Mouse (Mus musculus) gastrocnemius, postnatal 4 days (tissue): Measurements from ENCODE around the gene Tmem246. TPM values are rescaled to one million over a fixed set of nuclear protein-coding genes. Genes with fewer than 3 reads are reported as not detected.
"Not testable (repeated sequence)": the region's sequence is repeated elsewhere in the genome, so short reads cannot be mapped to it uniquely, and the experiment has no call there.

Experiments used
- DNase-seq, 2 experiments: peaks; one replicate each; pipeline ENCODE4 v3.0.0; 2021 to 2022; ENCODE audit warnings: low spot score in 2 of 2, mixed read lengths in 2 of 2
- long read RNA-seq, 2 experiments: library from polyadenylated mRNA; stranded (forward); transcript quantifications; one replicate each; pipeline ENCODE4 v2.0.0; 2021
- total RNA-seq, 2 experiments: library from RNA; stranded (reverse); gene quantifications; 2 replicates each; pipeline ENCODE4 v1.2.3; 2021

Gene Tmem246
- 10 to 100 TPM; 33.6 to 39.7 TPM for total RNA-seq
- long read RNA-seq, experiment 1, transcript Tmem246-201 (2 exons, 2,989 nt), result minor isoform, 49 of 123 reads
- long read RNA-seq, experiment 1, transcript Tmem246-202 (2 exons, 748 nt), result major isoform, 56 of 123 reads
- long read RNA-seq, experiment 1, partial matches to known transcripts, result 1 of 123 reads
- long read RNA-seq, experiment 1, other reads (novel, unspliced or antisense), result 17 of 123 reads
- long read RNA-seq, experiment 2, transcript Tmem246-201 (2 exons, 2,989 nt), result minor isoform, 50 of 137 reads
- long read RNA-seq, experiment 2, transcript Tmem246-202 (2 exons, 748 nt), result major isoform, 76 of 137 reads
- long read RNA-seq, experiment 2, partial matches to known transcripts, result 0 of 137 reads
- long read RNA-seq, experiment 2, other reads (novel, unspliced or antisense), result 11 of 137 reads

DNA sequence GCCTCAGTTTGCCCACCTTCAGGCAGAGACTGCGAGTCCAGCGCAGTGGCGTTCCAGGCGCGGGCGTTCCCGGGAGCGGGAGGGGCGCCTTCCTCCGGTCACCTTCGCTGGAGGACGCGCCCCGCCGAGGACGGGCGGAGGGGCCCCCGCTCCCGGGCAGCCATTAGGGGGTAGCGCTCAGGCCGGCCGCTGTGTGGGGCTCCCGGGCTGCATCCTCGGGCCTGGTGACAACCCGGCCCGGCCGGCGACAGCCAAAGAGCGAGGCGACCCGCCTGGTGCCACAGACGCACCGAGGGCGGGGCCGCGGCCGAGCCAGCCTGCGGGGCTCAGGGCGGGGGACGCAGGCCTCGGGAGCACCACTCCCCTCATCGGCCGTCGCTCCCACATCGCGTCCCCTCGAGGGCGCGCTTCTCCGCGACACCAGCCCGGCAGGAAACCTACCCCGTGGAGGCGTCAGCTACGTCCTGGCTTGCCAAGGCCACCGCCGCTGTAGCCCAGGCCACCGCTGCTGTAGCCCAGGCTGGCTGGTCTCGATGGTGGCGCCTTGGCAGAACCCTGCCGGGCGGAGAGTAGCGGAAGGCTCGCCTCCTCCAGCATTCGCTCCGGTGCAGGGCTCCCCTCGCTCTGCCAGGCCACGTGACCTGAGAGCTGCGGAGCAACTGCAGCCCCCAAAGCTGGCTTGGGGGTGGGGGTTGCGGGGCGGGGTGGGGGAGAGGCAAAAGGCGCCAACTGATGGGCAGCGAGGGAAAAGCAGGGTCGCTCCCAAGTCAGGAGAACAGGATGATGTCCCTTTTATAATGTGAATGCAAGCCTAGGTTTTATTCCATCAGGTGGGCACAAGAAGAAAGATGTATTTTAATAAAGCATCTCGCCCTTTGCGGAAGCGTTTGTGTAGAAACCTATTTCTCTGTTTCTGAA, at the start of gene Tmem246:
Gene Tmem246 (minus strand): TSS at position 694 of the 918 bp plus-strand sequence.
- DNase-seq, result peak; percentile 48 to 70

DNA sequence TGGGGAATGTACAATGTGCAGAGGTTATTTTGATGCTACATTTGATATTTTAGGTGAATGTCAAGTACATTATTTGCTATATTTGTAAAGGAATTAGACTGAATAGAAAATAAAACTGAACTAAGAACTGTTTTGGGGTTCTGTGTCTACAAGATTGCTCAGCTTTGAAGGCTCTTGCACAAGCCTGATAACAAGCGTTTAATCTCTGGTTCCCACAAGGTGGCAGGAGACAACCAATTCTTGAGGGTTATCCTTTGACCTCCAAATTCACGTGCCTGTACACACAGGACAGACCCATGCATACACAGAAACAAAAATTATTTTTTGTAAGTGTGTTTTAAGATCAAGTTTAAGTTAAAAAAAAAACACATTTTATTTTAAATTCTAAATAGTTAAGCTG, 42.2 kb upstream of the Tmem246 start:
- no peak for DNase-seq

DNA sequence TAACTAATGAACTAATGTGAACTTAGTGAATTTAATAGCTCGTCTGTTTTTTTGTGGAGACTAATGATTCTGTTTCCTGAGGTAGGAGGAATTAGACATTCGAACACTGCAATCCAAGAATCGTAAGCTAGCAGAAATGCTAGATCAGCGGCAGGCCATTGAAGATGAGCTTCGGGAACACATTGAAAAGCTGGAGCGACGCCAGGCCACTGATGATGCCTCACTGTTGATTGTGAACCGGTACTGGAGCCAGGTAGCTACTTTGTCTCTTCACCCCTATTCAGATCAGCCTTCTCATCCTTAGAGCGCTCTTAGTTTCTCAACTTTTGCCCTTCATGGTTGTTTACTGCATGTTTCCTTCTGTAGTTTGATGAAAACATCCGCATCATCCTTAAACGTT, 40.1 kb upstream of the Tmem246 start:
- no peak for DNase-seq

DNA sequence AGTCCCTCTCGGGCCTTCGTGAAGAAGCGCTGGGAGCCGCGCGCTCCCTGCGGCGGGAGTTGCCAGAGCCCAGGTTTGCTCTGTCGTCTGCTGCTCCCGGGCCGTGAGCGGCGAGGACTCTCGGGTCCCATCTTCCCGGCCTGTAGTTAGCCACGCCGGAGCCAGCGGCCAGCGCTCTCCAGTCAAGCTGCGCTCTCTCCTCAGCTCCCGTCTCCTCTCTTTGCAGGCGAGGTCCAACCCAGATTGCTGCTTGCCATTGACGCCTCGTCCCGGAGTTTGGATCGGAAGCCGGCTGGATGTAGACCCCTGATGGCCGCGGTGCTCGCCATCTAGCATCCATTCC, 34.4 kb upstream of the Tmem246 start:
- no peak for DNase-seq

DNA sequence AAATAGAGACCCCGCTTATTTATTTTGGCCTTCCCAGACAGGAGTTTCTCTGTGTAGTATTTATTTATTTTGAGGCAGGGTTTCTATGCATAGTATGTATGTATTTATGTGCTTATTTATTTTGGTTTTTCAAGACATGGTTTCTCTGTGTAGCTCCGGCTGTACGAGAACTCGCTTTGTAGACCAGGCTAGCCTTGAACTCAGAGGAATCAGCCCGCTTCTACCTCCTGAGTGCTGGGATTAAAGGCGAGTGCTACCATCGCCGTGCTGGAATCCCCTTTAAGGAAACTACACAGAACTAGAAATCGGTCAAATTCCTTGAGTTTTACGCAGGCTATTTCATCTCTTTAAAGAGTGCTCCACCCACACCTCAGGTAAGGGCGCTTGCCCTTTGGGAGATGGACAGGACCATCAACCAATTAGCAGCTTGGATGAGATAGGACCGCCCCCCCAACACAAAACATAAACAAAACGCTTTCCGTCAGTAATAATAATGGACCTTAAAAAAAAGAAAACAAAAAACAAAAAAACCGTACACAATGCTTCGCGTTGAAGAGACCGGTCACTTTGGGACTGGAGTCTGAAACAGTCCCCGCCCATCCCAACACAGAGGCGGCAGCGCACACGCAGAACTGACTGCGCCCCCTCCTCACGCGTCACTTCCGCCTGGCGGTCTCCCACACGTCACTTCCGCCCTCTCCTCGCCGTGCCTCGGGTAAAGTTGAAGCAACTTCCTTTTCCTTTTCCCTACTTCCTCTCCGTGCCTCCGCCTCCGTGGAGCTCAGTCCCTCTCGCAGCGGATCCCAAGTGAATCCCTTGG, 33.9 kb upstream of the Tmem246 start, which contains the start of gene Rnf20:
Gene Rnf20 (plus strand): TSS at position 688 of the 820 bp plus-strand sequence.
- DNase-seq, result peak; percentile 89 to 95

DNA sequence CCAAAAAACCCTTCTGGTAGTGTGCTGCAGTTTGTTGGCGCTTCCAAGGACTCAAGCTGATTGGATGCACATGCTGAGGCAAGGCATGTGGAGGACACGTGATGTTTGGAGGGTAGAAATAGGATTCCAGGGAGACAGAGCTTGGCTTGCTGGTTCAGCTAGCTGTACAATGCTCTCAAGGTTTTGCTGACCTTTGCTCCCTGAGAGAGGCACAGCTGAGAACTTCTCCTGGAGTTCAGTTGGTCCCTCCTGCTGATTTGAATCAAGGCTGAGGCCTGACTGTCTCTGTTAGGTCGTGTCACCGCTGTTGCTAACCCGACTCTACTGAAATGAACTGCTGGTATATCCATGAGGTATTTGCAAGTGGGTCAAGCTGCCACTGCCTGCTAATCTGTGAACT, 31.3 kb upstream of the Tmem246 start:
- DNase-seq, result no peak

DNA sequence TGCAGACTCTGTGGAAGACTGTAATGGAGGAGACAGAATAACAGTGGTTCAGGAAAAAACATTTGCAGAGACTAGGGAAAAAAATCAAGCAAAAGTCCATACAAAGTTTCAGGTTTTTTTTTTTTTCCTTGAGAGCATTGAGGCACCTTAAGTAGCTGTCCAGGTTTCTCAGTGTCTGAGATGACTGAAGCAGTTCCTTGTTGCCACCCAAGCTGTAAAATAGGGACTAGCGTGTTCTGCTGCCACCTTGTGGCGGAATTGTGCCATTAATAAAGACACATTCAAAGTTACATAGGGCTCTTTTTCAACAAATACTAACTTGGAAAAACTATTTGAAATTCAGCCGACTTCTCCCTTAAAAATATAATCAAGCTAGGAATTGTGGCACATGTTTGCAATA, 29.3 kb upstream of the Tmem246 start:
- DNase-seq, result peak; percentile 49 to 68

DNA sequence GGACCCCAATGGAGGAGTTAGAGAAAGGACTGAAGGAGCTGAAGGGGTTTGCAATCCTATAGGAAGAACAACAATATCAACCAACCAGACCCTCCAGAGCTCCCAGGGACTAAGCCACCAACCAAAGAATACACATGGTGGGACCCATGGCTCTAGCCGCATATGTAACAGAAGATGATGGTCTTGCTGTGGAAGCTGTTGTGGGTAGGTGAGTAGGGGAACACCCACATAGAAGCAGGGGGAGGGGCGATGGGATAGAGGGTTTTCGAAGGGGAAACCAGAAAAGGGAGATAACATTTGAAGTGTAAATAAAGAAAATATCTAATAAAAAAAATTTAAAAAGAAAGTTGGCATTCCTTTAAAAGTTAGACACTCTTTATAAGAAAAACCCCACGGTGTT, 27.3 kb upstream of the Tmem246 start:
- not testable (repeated sequence) for DNase-seq

DNA sequence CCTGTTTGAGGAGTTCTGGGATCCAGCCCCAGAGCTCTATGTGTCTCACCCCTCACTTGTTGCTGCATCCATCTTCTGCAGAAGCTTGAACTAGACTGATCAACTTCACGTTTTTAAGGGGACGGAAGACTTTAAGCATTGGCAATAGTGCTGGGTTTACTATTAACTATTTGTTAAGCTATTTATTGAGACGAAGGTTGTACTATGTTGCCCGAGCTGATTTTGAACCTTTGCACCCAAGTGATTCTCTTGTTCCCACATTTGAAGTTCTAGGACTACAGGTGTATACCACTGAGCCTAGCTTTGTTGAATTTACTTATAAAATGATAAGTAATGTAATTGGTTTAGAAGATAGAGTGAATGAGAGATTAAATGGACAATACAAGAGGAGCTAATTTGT, 26.2 kb upstream of the Tmem246 start:
- no peak for DNase-seq

DNA sequence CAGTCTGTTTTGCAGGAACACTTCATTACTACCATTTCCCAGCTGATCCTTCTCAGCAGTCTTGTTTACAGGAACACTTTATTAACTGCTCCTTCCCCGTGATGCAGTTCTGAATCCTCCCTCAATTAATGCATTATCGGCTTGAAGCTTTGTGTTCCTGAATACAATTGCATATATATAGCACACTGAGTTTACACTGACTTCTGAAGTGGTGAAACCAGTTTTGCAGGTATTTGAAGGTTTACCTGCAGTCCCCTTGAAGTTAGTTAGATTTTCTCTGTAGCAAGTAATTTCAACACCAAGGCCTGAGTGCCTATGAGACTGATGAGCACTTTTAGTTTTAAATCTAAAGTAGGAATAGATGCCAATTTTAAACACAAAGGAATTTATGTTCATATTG, 24.6 kb upstream of the Tmem246 start:
- DNase-seq, result no peak

DNA sequence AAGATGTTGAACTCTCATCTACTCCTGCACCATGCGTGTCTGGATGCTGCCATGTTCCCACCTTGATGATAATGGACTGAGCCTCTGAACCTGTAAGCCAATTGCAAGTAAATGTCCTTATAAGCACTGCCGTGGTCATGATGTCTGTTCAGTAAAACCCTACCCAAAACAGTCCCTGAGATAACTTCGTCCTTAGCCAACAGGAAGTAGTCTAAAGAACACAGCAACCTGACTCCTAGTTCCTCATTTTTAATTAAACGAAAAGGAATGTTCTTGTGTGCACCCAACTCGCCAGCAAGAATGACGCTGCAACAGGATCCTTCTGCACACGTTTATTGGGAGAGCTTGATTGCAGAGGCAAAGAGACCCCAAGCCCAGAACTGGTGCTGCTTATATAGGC, 22.2 kb upstream of the Tmem246 start:
- not testable (repeated sequence) for DNase-seq

DNA sequence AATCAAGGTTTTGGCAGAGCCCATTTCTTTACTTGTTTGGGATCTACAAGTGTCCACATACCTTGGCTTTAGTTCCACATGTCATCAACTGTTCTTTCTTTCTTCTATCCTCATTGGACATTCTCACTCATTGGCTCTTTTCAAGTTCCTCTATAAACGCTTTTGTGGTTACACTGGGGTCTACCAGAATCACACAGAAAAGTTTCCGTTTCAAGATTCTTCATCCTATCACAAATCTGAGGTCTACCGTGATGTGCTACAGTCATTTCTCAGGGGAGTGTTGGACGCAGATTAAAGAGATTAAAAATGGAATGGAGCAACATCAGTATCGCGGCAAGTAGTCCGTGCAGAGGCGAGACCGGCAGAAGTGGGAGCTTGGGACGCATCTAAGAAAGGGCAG, 19.2 kb upstream of the Tmem246 start:
- DNase-seq, result no peak

DNA sequence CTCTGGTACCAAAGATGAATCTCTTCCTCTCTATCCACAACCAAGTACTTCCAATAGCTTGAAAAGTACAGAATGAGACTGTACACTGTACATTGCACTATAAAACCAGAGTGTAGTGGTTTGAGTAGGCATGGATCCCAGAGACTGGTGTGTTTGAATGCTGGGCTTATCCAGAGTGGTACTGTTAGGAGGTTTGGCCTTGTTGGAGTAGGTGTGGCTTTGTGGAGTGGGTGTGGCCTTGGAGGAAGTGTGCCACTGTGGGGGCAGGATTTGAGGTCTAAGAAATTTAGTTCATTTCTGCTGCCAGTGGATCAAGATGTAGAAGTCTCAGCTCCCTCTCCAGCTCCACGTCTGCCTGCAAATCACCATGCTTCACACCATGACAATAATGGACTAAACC, 7.8 kb upstream of the Tmem246 start:
- no peak for DNase-seq

DNA sequence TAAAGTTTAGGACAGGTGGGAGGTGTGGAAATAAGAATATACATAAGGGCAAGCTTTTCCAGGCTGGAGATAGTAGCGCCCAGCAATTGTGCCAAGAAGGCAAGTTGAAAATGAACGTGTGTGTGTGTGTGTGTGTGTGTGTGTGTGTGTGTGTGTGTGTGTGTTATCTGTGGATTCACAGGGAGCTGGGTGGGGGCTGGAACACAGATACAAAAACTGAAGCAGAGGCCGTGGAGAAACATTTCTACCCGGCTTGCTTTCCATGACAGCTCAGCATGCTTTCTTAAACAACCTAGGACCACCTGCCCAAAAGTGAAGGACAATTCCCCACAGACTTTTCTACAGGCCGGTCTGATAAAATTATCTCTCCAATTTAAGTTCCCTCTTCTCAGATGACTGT, 6.9 kb upstream of the Tmem246 start:
- DNase-seq, result no peak

DNA sequence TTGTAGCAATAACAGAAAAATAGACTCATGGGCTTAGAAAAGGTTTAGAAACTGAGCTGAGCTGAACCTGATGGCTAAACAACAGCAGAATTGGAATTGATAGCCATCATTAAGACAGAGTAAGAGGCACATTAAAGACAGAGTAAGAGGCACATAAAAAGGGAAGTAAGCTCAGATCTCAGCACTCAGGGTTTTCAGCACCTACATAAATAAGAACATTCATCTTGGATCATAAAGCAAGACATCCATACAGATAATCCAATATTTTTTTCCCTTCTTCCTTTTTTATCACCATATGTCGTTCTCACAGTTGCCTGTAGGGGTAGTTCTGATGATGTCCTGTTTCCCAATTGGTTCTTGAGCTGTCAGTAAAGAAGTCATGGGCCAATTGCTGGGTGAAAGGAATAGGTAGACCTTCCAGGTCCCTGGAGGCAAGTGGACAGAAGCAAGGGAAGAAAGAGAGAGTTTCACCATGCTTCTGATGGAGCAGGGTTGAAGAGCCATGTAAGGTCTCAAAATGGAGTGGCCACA, 6.4 kb upstream of the Tmem246 start:
- no peak for DNase-seq

DNA sequence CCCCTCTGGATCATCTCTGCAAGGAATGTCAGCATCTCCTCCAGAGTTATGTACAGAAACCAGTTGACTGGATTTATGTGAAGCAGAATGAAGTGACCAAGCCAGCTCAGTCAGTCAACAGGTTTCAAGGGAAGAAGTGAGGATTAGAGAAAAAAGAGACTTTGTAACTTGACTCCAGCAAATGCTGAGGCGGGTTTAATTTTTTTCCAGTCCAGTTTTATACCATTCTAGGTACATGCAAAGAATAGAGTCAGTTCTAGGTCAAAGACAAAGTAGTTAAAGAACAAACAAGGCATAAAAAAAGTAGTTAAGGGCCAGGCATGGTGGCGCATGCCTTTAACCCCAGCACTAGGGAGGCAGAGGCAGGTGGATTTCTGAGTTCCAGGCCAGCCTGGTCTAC, 5.5 kb upstream of the Tmem246 start:
- no peak for DNase-seq

DNA sequence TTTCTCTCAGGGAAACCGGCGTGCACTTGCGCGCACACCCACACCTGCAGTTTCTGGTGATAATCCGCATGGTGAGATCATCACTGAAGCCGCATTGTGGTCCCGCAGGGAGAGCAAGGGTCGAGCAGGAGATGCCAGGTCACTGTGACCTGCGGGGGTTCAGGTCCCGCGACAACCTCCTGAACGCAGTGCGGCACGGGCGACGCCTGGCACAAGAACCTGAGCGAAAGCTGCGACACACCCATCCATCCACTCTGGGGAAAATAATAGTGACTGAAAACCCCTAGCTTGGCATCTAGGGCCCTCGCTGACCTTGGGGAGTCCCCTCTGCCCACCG, 862 bp downstream of the Tmem246 start:
- no peak for DNase-seq

DNA sequence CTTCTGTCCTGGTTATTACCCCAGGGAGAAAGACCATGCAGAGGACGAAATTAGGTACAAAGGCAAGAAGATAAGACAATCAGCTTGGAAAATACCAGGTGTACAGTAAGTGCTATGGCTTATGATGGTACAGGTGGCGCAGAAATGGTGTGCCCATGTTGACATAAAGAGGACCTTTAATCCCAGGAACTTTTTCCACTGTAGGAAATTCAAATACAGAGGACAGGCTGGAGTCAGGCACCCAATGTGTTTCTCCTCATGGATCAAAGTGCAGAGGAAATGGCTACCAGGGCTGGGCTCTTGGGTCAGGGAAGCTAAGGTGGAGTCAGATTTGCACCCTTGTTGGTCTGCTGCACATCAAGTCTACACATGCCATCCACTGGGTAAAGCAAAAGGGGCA, 7.5 kb downstream of the Tmem246 start:
- DNase-seq, result no peak

DNA sequence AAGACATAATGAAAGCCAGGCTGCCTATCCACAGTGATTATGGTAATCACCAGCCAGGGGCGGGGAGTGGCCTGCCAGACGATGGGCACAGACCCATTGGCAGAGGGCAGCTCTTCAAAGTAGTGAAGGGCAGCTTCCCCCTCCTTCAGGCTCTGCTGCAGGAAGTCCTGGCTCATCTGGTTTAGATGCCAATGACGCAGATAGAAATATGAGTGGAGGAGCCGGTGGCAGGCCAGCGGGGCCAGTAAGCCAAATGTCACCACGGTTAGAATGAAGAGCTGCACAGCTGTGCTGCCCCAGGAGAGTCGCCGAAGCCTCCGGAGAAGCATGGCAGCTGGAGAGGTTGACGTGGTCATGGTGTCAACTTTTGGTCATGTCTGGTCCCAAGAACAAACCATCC, 10.9 kb downstream of the Tmem246 start:
- peak in 1 of 2 experiments; percentile 39 for DNase-seq

DNA sequence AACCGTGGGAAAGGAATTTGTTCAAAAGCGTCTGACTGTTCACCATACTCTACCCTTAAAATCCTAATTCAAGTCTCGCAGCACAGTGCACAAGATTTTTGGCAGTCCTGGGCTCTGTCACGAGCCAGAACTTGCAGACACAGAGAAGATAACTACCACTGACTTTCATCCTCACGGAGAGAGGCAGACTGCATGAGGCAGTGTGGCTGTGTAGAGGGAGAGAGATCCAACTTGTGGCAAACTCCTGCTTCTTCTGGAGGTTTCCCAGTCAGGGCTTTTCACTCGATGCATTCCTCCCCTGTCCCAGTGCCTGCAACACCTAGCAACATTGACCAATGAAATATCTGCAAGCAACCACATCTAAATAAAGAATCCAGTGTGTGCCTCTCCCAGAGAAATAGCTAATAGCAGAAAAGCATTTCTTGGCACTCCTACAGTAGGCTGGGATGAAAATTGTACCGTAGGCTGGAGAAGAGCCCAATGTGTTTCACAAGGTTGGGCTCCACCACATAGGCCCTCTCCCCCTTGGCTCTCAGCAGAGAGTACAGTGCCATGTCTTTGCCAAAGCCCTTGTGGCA, 12.1 kb downstream of the Tmem246 start:
- DNase-seq, result peak in 1 of 2 experiments; percentile 22
